Mouse (Mus musculus) neural tube, embryonic 15.5 days (tissue): ENCODE measurements around the gene Rhcg. TPM values are rescaled to one million over a fixed set of nuclear protein-coding genes. Genes with fewer than 3 reads are reported as not detected.

ENCODE experiments used
- ATAC-seq: fragments of 200-750 bp; cut with Nextera tagmentation; 2 replicates; pipeline ENCODE4 v1.8.0; 2017; ENCODE audit warnings: mild to moderate bottlenecking, moderate TSS enrichment, moderate library complexity; ENCODE audit not compliant: low FRiP score
- H3K27ac ChIP-seq: fragments of 300-500 bp; sonication (generic); replicated peaks from 2 replicates; pipeline ENCODE4 v1.5.1; 2015; ENCODE audit warnings: mild to moderate bottlenecking, inconsistent platforms
- H3K27me3 ChIP-seq: fragments of 300-500 bp; sonication (generic); replicated peaks from 2 replicates; pipeline ENCODE4 v1.6.1; 2015; ENCODE audit warnings: inconsistent platforms
- H3K36me3 ChIP-seq: fragments of 300-500 bp; sonication (generic); 2 replicates; pipeline ENCODE4 v1.6.1; 2015; ENCODE audit warnings: inconsistent platforms
- H3K4me1 ChIP-seq: fragments of 300-500 bp; sonication (generic); 2 replicates; pipeline ENCODE4 v1.6.1; 2015; ENCODE audit warnings: inconsistent platforms
- H3K4me2 ChIP-seq: fragments of 300-500 bp; sonication (generic); 2 replicates; pipeline ENCODE4 v1.6.1; 2015; ENCODE audit warnings: inconsistent platforms, mild to moderate bottlenecking, moderate library complexity
- H3K4me3 ChIP-seq: fragments of 300-500 bp; sonication (generic); replicated peaks from 2 replicates; pipeline ENCODE4 v1.5.1; 2015; ENCODE audit warnings: mild to moderate bottlenecking, inconsistent platforms
- H3K9ac ChIP-seq: fragments of 300-500 bp; sonication (generic); replicated peaks from 2 replicates; pipeline ENCODE4 v1.6.1; 2015; ENCODE audit warnings: mild to moderate bottlenecking, inconsistent platforms
- H3K9me3 ChIP-seq: fragments of 300-500 bp; sonication (generic); replicated peaks from 2 replicates; pipeline ENCODE4 v1.6.1; 2016; ENCODE audit warnings: inconsistent platforms
- WGBS: fragments of 180-500 bp; shearing (Covaris S2); methylation state at CpG from one replicate; pipeline ENCODE4 v1.1.7; 2015; ENCODE audit warnings: mixed read lengths; 5-methylcytosine and 5-hydroxymethylcytosine counted together
- polyA plus RNA-seq: library from polyadenylated mRNA; unstranded; fragments of >200 nt; fragmentation: Nextera tagmentation; extraction: Ambion mirVana; gene quantifications from 2 replicates; pipeline ENCODE4 v1.2.1, GENCODE M21; 2015

The Rhcg gene
- polyA plus RNA-seq, 1 experiment from 2014 or later: 6.5 TPM

DNA sequence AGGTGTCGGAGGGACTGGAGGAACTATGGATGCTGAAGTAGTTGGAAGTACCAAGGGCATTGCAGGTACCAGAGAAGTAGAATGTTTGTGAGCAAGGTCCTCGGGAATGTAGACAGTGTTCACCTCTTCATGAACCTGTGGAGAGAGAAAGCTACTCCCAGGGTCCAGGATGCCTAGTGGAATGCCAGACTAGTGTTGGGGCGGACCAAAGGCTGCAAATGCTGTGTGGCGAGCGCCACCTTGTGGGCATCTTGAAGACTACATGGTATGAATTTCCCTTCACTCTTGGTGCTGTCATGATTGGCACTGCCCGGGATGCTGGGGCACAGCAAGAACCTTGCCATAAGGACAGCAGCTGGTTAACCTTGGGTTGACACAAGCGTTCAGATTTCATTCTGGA is 22.6 kb downstream of the Rhcg start:
- WGBS: 12% methylated on average over 7 of the region's 7 CpGs
- Histone ChIP-seq H3K4me3 (no peak overlapping the region), H3K27ac (no peak overlapping the region), H3K4me2 (peak overlapping the region; percentile 22), H3K36me3 (no peaks in the 10 kb centered on the region), H3K27me3 (peaks cover 11% of the 10 kb centered on the region; the same call in 1 of the 2 replicates), H3K4me1 (peaks cover 45% of the 10 kb centered on the region), H3K9ac (no peak overlapping the region), H3K9me3 (no peaks in the 10 kb centered on the region)
- peak; percentile 32; the same call in 1 of the 2 replicates for ATAC-seq

DNA sequence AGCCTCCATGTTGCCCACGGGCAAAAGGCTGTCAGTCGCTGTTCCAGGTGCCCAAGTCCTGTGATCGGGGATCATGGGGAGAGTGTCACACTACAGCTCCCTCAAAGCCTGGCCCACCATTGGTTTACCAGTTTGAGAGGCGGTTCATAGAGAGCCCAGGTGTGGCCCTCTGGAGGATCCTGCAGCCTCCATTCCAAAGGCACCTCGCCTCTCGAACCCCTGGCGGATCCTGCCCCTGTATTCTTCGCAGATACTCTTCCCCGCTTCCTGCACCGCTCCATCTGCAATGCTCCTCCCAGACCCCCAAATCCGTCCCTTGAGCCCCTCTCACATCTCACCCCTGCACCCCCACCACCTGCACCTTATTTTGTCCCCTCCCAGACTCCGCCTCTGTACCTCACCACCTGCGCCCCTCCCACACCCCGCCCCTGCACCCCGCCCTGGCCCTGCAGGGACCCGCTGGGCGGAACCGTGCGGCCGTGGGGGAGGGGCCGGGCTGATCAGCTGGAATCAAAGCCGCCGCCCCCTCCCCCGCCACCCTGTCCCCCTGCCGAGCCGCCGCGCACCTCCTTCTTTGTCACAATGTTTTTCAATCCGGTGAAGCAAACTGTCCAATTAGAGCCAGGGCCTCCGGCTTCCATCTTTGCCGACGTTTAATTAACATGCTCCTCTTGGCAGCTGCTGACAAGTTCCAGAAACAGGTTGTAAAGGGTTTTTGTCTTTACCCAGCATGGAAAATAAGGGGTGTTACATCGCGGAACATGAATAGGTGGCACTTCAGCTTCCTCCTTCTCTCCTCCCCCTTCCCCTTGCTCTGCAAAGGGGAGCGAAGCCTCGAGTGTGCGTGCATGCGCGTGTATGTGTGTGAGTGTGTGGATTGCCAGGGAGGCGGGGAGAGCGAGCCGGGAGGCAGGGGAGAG is 25.4 kb downstream of the Rhcg start:
- H3K27ac ChIP-seq: peak overlapping the region; percentile 88
- peak; percentile 79 for ATAC-seq
- peak overlapping the region; percentile 57 for H3K9ac ChIP-seq
- peak overlapping the region; percentile 76 for H3K4me2 ChIP-seq
- no peaks in the 10 kb centered on the region for H3K9me3 ChIP-seq
- peaks cover 44% of the 10 kb centered on the region for H3K4me1 ChIP-seq
- peaks cover 13% of the 10 kb centered on the region; the same call in 1 of the 2 replicates for H3K27me3 ChIP-seq
- no peaks in the 10 kb centered on the region for H3K36me3 ChIP-seq
- peak overlapping the region; percentile 49 for H3K4me3 ChIP-seq
- under 1% methylated on average over 42 of the region's 42 CpGs for WGBS

DNA sequence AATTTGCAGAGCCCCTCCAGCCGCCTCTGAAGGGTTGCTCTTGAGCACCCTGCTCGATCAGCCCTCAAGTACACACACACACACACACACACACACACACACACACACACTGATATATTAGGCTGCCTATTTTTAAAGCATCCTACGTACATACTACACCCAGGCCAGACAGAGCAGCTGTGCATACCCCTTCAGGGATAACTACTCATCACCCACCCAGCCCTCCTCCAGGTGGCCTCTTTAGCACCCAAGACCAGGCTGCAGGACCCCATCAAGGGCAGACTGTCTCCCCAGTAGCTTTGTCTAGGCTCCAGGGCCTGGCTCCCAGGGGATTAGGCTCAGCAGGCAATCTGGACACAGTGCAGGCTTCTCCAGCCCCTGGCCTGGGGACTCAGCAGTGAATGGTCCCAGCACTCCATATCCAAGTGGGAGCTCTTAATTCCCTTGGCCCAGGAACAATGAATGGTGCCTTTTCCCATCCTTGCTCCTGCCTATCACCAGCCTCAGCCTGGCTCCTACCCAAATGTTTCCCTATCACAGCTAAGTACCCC is 26.8 kb downstream of the Rhcg start:
- Histone ChIP-seq H3K9ac (peak overlapping the region; percentile 32; the same call in 1 of the 2 replicates), H3K9me3 (no peaks in the 10 kb centered on the region), H3K27me3 (peaks cover 13% of the 10 kb centered on the region; the same call in 1 of the 2 replicates), H3K4me3 (no peak overlapping the region), H3K4me1 (peaks cover 44% of the 10 kb centered on the region), H3K36me3 (no peaks in the 10 kb centered on the region), H3K4me2 (peak overlapping the region; percentile 76), H3K27ac (peak overlapping the region; percentile 88)
- 0% methylated on average over 3 of the region's 3 CpGs for WGBS
- no peak for ATAC-seq

DNA sequence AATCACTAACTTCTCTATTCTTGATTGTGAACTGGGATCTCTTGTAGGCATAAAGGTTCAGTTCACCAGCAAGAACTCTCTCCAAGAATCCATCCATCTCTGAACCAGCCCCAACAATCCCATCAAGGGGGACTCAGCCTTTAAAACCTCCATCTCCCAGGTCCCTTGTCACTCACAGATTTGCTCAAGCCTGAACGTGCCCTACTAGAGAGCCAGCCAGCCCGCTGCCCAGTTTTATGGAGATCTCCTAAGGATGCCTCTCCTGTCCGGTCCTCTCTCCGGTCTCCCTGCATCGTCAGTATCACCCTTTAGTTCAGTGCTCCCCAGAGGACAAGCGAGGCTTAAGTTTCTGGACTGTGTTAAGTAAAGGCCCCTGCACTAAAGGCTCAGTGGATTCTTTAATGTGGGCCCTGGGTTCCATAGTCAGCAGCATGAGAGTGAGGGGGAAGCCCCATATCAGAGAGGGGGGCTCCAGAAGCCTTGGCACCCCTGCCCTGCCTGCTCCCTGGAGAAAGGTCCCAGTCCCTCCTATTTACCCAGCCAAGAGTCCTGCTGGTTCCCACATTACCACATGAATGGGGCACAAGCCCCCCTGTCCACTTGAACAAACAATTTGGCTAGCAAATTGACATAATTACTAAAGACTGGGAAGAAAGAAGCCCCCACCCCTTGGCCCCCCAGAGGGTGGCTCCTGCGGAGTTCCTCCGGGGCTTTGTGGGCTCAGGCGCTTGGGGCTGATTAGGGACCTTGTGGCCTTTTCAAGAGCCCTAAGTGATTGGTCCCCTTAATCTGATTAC is 27.5 kb downstream of the Rhcg start:
- no peak overlapping the region for H3K9ac ChIP-seq
- H3K27me3 ChIP-seq: peaks cover 13% of the 10 kb centered on the region; the same call in 1 of the 2 replicates
- no peaks in the 10 kb centered on the region for H3K36me3 ChIP-seq
- H3K4me3 ChIP-seq: no peak overlapping the region
- peak overlapping the region; percentile 88 for H3K27ac ChIP-seq
- peak overlapping the region; percentile 76; the same call in 1 of the 2 replicates for H3K4me2 ChIP-seq
- peaks cover 44% of the 10 kb centered on the region for H3K4me1 ChIP-seq
- no peak for ATAC-seq
- no peaks in the 10 kb centered on the region for H3K9me3 ChIP-seq
- WGBS: 15% methylated on average over 9 of the region's 9 CpGs

DNA sequence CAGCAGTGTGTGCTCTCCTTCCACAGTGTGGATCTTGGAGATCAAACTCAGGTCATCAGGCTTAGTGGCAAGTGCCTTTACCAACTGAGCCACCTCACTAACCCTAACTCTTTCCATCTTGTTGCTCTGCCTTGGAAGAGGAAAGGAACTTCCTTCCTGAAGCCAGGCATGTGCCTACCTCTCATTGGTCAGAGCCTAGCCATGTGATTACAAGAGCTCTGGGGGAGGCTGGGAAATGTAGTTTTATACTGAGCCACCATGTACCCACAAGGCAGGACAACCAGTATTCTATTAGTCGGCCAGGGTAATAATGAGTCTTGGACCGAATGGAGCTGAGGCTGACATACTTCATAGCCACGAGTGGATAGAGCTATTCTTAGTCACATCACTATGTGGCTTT is 29.2 kb downstream of the Rhcg start:
- 84% methylated on average over 3 of the region's 3 CpGs for WGBS
- Histone ChIP-seq H3K4me2 (no peak overlapping the region), H3K27me3 (peaks cover 8% of the 10 kb centered on the region; the same call in 1 of the 2 replicates), H3K9me3 (no peaks in the 10 kb centered on the region), H3K9ac (no peak overlapping the region), H3K27ac (no peak overlapping the region), H3K36me3 (no peaks in the 10 kb centered on the region), H3K4me1 (peaks cover 35% of the 10 kb centered on the region), H3K4me3 (no peak overlapping the region)
- ATAC-seq: no peak

DNA sequence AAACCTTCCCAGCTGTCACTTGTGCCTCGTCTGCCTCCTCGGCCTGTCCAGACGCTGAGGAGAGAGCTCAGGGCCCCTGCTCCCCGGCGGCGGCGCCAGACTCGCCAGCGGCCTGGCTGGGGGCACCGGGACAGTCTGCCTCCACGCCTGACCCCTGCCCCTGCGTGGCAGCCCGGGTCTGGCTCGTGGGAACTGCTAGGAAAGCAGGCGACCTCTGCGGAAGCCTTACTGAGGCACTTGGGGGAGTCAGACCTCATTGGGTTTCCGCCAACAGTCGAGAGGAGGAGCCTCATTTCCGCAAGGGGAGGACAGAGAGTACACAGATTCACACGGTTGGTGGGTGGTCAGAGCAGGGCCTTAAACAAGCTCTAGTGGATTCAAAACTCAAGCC is 38.6 kb downstream of the Rhcg start:
- 0 out of 2 replicates have a peak overlapping the region, but pooled peaks have one; percentile 41 for H3K9ac ChIP-seq
- H3K27me3 ChIP-seq: no peaks in the 10 kb centered on the region
- peak overlapping the region; percentile 26 for H3K4me3 ChIP-seq
- peaks cover 25% of the 10 kb centered on the region for H3K4me1 ChIP-seq
- peak overlapping the region; percentile 87 for H3K27ac ChIP-seq
- H3K9me3 ChIP-seq: no peaks in the 10 kb centered on the region
- no peaks in the 10 kb centered on the region for H3K36me3 ChIP-seq
- peak; percentile 75 for ATAC-seq
- H3K4me2 ChIP-seq: peak overlapping the region; percentile 63
- WGBS: 1% methylated on average over 20 of the region's 20 CpGs

DNA sequence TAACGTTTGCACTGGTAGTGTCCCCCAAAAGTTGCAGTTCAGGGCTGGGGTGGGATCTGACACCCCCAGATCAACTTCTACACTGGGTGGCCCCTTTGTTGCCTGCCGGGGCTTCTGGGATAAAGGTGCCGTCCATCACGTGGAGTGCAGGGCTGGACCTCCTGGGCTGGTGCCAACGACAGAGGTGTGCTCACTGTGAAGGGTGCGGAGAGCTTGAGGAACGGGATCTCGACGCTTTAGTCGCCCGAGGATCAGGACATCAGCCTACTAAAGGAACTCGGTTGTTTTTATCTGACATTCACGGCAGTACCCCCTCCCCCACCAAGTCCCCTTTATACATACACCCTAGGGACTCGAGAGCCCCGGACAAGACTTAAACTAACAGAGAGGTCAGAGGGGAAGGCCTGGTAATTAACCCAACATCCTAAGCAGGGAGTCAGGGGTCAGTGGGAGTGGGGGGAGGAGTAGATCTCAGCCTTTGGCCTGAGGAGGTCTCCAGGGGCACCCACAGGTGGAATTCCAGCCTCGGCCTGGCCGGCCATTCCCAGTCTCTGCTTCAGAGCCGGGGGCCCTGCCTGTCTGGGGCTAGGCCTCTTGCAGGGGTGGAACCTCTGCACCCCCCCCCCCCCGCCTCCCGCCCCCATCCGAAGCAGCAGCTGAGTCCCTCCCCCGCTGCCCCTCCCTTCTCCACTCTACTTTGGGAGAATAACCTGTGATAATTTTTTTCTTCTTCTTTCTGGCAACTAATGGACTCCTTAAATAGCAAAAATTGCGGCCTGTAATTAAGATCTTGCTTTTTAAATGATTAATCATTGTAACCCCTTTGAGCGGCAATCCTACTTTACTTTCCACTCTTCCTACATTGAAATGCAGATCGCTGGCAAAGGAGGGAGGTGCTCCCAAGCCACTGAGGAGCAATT is 39.3 kb downstream of the Rhcg start:
- H3K4me1 ChIP-seq: peaks cover 27% of the 10 kb centered on the region
- no peaks in the 10 kb centered on the region for H3K36me3 ChIP-seq
- peak overlapping the region; percentile 41; the same call in 1 of the 2 replicates for H3K9ac ChIP-seq
- H3K4me2 ChIP-seq: peak overlapping the region; percentile 63
- no peaks in the 10 kb centered on the region for H3K27me3 ChIP-seq
- peak overlapping the region; percentile 87 for H3K27ac ChIP-seq
- H3K4me3 ChIP-seq: peak overlapping the region; percentile 26
- ATAC-seq: peak; percentile 42; the same call in 1 of the 2 replicates
- no peaks in the 10 kb centered on the region for H3K9me3 ChIP-seq
- 4% methylated on average over 25 of the region's 25 CpGs for WGBS

DNA sequence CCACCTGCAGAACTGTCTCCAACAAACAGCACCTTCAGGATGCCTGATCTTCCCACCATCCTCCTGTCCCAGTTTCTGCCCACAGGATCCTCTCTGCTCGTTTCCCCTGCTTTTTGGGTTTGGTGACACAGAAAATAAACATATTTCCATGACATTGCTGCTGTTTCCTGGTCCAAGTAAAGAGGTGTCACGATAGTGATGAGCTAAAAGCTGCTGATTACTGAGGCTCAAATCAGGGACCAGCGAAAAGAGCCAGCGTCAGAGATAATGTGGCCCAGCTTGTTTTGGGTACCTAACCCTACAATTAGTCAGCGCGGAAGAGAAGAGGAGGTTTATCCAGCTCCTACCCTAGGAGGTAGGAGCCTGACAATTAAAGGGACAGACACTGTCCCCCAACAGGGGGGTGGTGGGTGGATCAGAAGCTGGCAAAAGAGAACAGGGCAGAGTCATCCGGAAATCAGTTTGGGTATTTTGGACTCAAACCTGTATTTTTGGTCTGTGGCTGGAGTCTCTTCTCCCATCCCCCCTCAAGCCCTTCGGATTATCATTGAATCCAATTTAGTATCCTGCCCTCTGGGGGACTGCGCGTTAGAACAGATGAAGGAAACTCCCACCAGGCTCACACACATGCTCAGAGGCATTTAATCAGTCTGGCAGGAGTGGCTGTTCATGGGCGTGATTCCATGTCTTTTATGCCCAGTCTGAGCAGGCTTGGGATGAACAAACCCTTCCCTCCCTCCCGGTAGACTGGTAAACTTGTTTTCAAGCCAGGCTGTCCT is 40.2 kb downstream of the Rhcg start:
- H3K9me3 ChIP-seq: no peaks in the 10 kb centered on the region
- peaks cover 30% of the 10 kb centered on the region for H3K4me1 ChIP-seq
- H3K4me3 ChIP-seq: no peak overlapping the region
- peak; percentile 67 for ATAC-seq
- 7% methylated on average over 12 of the region's 12 CpGs for WGBS
- H3K36me3 ChIP-seq: no peaks in the 10 kb centered on the region
- H3K4me2 ChIP-seq: peak overlapping the region; percentile 63
- H3K9ac ChIP-seq: no peak overlapping the region; the same call in 1 of the 2 replicates
- no peaks in the 10 kb centered on the region for H3K27me3 ChIP-seq
- peak overlapping the region; percentile 87 for H3K27ac ChIP-seq

DNA sequence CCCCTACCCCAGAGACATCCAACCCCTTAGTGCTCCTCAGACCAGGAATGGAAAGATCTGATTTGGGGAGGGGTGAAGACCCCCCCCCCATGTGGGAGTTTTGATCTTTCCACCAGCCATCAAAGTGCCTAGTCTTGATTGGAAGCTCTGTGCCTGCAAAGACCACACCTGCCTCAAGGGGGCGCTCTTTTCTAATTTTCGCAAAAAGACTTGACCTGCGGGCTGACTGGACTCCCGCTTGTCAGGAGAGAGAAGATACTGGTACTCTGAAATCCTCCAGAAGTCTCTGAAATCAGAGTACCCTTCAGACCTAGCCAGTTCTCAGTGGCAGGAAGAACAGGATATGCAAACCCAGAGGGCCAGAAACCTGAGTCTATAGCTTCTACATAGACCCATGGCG is 40.8 kb downstream of the Rhcg start:
- ATAC-seq: no peak
- H3K27ac ChIP-seq: peak overlapping the region; percentile 87
- H3K4me3 ChIP-seq: no peak overlapping the region
- 12% methylated on average over 5 of the region's 5 CpGs for WGBS
- H3K36me3 ChIP-seq: no peaks in the 10 kb centered on the region
- no peak overlapping the region for H3K4me2 ChIP-seq
- H3K4me1 ChIP-seq: peaks cover 30% of the 10 kb centered on the region
- no peaks in the 10 kb centered on the region for H3K27me3 ChIP-seq
- H3K9me3 ChIP-seq: no peaks in the 10 kb centered on the region
- no peak overlapping the region for H3K9ac ChIP-seq

DNA sequence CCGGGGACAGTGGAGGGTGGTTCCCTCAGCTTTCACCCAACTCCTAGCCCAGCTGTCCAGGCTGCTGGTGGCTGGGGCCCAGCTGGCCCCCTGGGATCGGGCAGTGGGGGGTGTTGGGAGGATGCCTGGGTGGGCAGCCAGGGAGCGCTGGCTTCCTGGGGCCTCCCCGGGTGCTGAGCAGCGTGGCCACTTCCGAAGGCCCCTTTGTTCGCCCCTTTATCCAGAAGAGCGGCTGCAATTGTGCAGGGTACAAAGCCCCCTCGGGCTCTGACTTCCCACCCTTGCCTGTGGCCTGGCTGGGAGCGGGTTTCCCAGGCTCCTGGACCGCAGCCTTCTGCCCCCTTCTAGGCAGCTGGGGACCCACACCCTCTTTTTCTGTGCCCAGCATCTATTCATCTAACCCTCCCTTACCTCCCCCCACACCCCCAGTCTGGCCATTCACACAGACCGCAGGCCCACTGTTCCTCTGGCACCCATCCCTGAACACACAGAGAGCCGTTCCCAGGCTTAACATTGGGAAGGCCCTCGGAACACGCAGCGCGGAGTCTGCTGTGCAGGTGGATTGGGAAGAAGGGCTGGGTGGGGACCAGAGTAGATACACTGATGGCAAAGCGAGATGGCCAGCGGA is 45.2 kb downstream of the Rhcg start:
- Histone ChIP-seq H3K4me2 (no peak overlapping the region), H3K4me3 (no peak overlapping the region), H3K9me3 (no peaks in the 10 kb centered on the region), H3K36me3 (no peaks in the 10 kb centered on the region), H3K27me3 (no peaks in the 10 kb centered on the region), H3K4me1 (peaks cover 9% of the 10 kb centered on the region), H3K9ac (no peak overlapping the region), H3K27ac (peak overlapping the region; percentile 75)
- 30% methylated on average over 19 of the region's 19 CpGs for WGBS
- ATAC-seq: peak; percentile 82
